Mouse (Mus musculus): Measurements from ENCODE around the gene Armc5.
A peak's percentile ranks its signal among the peaks of the same experiment; 100 is the strongest.

The Armc5 gene

GRCm38 (mm10) chr7:128246496-128247391, 9.6 kb downstream of the Armc5 start, which contains the start of gene Tgfb1i1:
Gene Tgfb1i1, plus strand, starts transcription at chr7:128246812.
- DNase-seq: no peak

- DNase-seq: peak; percentile 90
These were observed 10.3 kb downstream of the Armc5 start for GRCm38 (mm10) chr7:128247443-128247842.

- no peak for DNase-seq
These were observed 11.2 kb downstream of the Armc5 start for GRCm38 (mm10) chr7:128248081-128249042.

- no peak for DNase-seq
These were observed 12.9 kb downstream of the Armc5 start for GRCm38 (mm10) chr7:128249998-128250397.

GRCm38 (mm10) chr7:128251946-128252345, 14.8 kb downstream of the Armc5 start:
- no peak for DNase-seq

GRCm38 (mm10) chr7:128252609-128253008, 15.5 kb downstream of the Armc5 start:
- no peak for DNase-seq

GRCm38 (mm10) chr7:128254978-128255377, 17.8 kb downstream of the Armc5 start:
- DNase-seq: no peak

- no peak for DNase-seq
These were observed 18.6 kb downstream of the Armc5 start for GRCm38 (mm10) chr7:128255757-128256156.

- DNase-seq: no peak
These were observed 19.7 kb downstream of the Armc5 start for GRCm38 (mm10) chr7:128256783-128257334.

GRCm38 (mm10) chr7:128265411-128265810, 28.3 kb downstream of the Armc5 start, which contains the start of gene Slc5a2:
Gene Slc5a2, plus strand, starts transcription at chr7:128265657.
- DNase-seq: peak; percentile 68

- DNase-seq: peak; percentile 59
These were observed 28.9 kb downstream of the Armc5 start for GRCm38 (mm10) chr7:128266056-128266455.

- DNase-seq: peak; percentile 67
These were observed 30.2 kb downstream of the Armc5 start for GRCm38 (mm10) chr7:128267391-128267790.

GRCm38 (mm10) chr7:128267813-128268212, 30.7 kb downstream of the Armc5 start:
- DNase-seq: no peak

GRCm38 (mm10) chr7:128270431-128270850, 33.3 kb downstream of the Armc5 start:
- DNase-seq: no peak

- DNase-seq: no peak
These were observed 34.4 kb downstream of the Armc5 start for GRCm38 (mm10) chr7:128271496-128271895.

- no peak for DNase-seq
These were observed 38.9 kb downstream of the Armc5 start for GRCm38 (mm10) chr7:128276051-128276450.

GRCm38 (mm10) chr7:128279750-128280149, 42.6 kb downstream of the Armc5 start:
- DNase-seq: no peak

GRCm38 (mm10) chr7:128281765-128282164, 44.6 kb downstream of the Armc5 start:
- DNase-seq: no peak

GRCm38 (mm10) chr7:128282532-128283244, 45.5 kb downstream of the Armc5 start:
- DNase-seq: no peak

- no peak for DNase-seq
These were observed 46.9 kb downstream of the Armc5 start for GRCm38 (mm10) chr7:128284047-128284446.

- DNase-seq: no peak
These were observed 47.9 kb downstream of the Armc5 start for GRCm38 (mm10) chr7:128285060-128285459.

- no peak for DNase-seq
These were observed 51.9 kb downstream of the Armc5 start for GRCm38 (mm10) chr7:128288923-128289544.

Data from kidney, adult 9 months (tissue).